Mouse (Mus musculus): Measurements from ENCODE around the gene Ptprk. TPM values are rescaled to one million over a fixed set of nuclear protein-coding genes. Genes with fewer than 3 reads are reported as not detected.

The Ptprk gene
- polyA plus RNA-seq, 1 experiment = 17.7 TPM

DNA sequence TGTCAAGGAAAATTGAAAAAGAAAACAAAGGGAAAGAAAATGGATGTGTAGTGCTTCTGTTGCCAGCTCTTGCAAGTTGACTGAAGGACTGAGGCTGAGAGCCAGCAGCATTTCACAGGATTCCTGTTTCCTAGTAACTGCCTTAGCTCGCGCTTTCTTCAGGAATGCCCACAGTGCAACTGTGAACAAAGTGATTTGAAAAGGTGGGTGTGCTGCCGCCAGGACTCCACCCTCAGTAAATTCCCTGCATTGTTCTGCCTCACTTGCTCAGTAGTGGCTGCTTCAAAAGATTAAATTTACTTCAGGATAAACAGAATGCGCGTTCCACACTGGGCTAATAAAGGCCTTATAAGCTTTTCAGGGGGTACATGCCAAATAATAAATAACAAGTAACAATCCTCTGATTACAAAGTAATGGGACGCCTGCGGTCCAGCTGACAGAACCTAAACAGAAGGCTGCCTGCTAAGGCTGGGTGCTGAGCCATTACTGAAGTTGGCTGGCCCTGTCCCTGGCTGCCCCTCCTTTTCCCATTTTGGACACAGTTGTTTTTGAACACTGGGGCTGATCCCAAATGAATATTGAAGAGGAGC, 418.7 kb downstream of the Ptprk start:
- Histone ChIP-seq H3K4me3 (replicated peaks; ENCODE audit: insufficient read depth, low read depth, low read length) (no peak overlapping the region), H3K27ac (ENCODE audit: insufficient read depth, low read length) (peak overlapping the region; percentile 85; the same call in 1 of the 2 replicates), H3K4me1 (ENCODE audit: control insufficient read depth, insufficient read depth, low read length) (peaks cover 12% of the 10 kb centered on the region), H3K27me3 (ENCODE audit: control insufficient read depth, insufficient read depth, low read length) (no peaks in the 10 kb centered on the region)
- peak; percentile 37 to 54 for DNase-seq
- 36% methylated on average over 7 of the region's 7 CpGs for WGBS
- no peak for TF ChIP-seq POLR2A (IDR thresholded peaks at IDR 0.05; ENCODE audit: borderline replicate concordance, insufficient read depth, low read length)
- no peak for TF ChIP-seq CTCF (IDR thresholded peaks at IDR 0.05; ENCODE audit: borderline replicate concordance, insufficient read depth, low read depth, low read length)

GRCm38 (mm10) chr10:28497791-28498190, 423.2 kb downstream of the Ptprk start:
- DNase-seq = no peak
- WGBS = 82% methylated on average over 1 of the region's 1 CpGs
- no peak for TF ChIP-seq CTCF (IDR thresholded peaks at IDR 0.05; ENCODE audit: borderline replicate concordance, insufficient read depth, low read depth, low read length)
- no peak for TF ChIP-seq POLR2A (IDR thresholded peaks at IDR 0.05; ENCODE audit: borderline replicate concordance, insufficient read depth, low read length)
- H3K27ac ChIP-seq (ENCODE audit: insufficient read depth, low read length) = no peak overlapping the region
- H3K4me1 ChIP-seq (ENCODE audit: control insufficient read depth, insufficient read depth, low read length) = peaks cover 11% of the 10 kb centered on the region
- H3K4me3 ChIP-seq (replicated peaks; ENCODE audit: insufficient read depth, low read depth, low read length) = no peak overlapping the region
- no peaks in the 10 kb centered on the region for H3K27me3 ChIP-seq (ENCODE audit: control insufficient read depth, insufficient read depth, low read length)

GRCm38 (mm10) chr10:28498504-28498903, 423.9 kb downstream of the Ptprk start:
- Histone ChIP-seq H3K4me3 (replicated peaks; ENCODE audit: insufficient read depth, low read depth, low read length) (no peak overlapping the region), H3K27me3 (ENCODE audit: control insufficient read depth, insufficient read depth, low read length) (no peaks in the 10 kb centered on the region), H3K4me1 (ENCODE audit: control insufficient read depth, insufficient read depth, low read length) (peaks cover 5% of the 10 kb centered on the region; the same call in 1 of the 2 replicates), H3K27ac (ENCODE audit: insufficient read depth, low read length) (no peak overlapping the region)
- 95% methylated on average over 3 of the region's 3 CpGs for WGBS
- no peak for DNase-seq
- TF ChIP-seq CTCF (IDR thresholded peaks at IDR 0.05; ENCODE audit: borderline replicate concordance, insufficient read depth, low read depth, low read length) (no peak), POLR2A (IDR thresholded peaks at IDR 0.05; ENCODE audit: borderline replicate concordance, insufficient read depth, low read length) (no peak)

- Histone ChIP-seq H3K4me1 (ENCODE audit: control insufficient read depth, insufficient read depth, low read length) (no peaks in the 10 kb centered on the region; the same call in 1 of the 2 replicates), H3K4me3 (replicated peaks; ENCODE audit: insufficient read depth, low read depth, low read length) (no peak overlapping the region), H3K27ac (ENCODE audit: insufficient read depth, low read length) (no peak overlapping the region), H3K27me3 (ENCODE audit: control insufficient read depth, insufficient read depth, low read length) (no peaks in the 10 kb centered on the region)
- TF ChIP-seq CTCF (IDR thresholded peaks at IDR 0.05; ENCODE audit: borderline replicate concordance, insufficient read depth, low read depth, low read length) (no peak), POLR2A (IDR thresholded peaks at IDR 0.05; ENCODE audit: borderline replicate concordance, insufficient read depth, low read length) (no peak)
- DNase-seq = no peak
- 85% methylated on average over 2 of the region's 2 CpGs for WGBS
These were observed 439.0 kb downstream of the Ptprk start for GRCm38 (mm10) chr10:28513601-28514000.

DNA sequence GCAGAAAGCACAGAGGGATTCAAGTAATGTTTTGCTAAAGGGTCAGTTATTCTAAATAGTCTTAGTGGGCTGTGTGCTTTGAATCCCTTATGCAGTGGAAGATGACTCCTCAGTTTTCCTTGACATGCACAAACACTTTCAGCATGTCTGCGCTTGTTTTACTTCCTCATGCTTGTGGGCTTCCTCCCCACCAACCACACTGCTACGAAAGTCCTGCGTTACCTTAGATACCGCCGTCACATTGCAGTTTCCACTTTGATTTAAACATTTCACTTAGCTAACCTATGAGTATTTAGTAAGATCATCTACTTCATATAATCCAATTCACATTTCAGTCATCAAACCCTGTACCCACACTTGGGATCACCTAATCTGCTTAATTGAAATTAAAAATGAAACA, 441.5 kb downstream of the Ptprk start:
- Histone ChIP-seq H3K4me3 (replicated peaks; ENCODE audit: insufficient read depth, low read depth, low read length) (no peak overlapping the region), H3K27me3 (ENCODE audit: control insufficient read depth, insufficient read depth, low read length) (no peaks in the 10 kb centered on the region), H3K4me1 (ENCODE audit: control insufficient read depth, insufficient read depth, low read length) (no peaks in the 10 kb centered on the region; the same call in 1 of the 2 replicates), H3K27ac (ENCODE audit: insufficient read depth, low read length) (no peak overlapping the region)
- no peak for TF ChIP-seq CTCF (IDR thresholded peaks at IDR 0.05; ENCODE audit: borderline replicate concordance, insufficient read depth, low read depth, low read length)
- no peak for TF ChIP-seq POLR2A (IDR thresholded peaks at IDR 0.05; ENCODE audit: borderline replicate concordance, insufficient read depth, low read length)
- 99% methylated on average over 5 of the region's 5 CpGs for WGBS
- no peak for DNase-seq

- WGBS = 82% methylated on average over 3 of the region's 3 CpGs
- TF ChIP-seq POLR2A (IDR thresholded peaks at IDR 0.05; ENCODE audit: borderline replicate concordance, insufficient read depth, low read length) (no peak), CTCF (IDR thresholded peaks at IDR 0.05; ENCODE audit: borderline replicate concordance, insufficient read depth, low read depth, low read length) (no peak)
- Histone ChIP-seq H3K27ac (ENCODE audit: insufficient read depth, low read length) (no peak overlapping the region), H3K27me3 (ENCODE audit: control insufficient read depth, insufficient read depth, low read length) (no peaks in the 10 kb centered on the region), H3K4me3 (replicated peaks; ENCODE audit: insufficient read depth, low read depth, low read length) (no peak overlapping the region), H3K4me1 (ENCODE audit: control insufficient read depth, insufficient read depth, low read length) (no peaks in the 10 kb centered on the region; the same call in 1 of the 2 replicates)
- no peak for DNase-seq
These were observed 443.7 kb downstream of the Ptprk start for GRCm38 (mm10) chr10:28518297-28518696.

GRCm38 (mm10) chr10:28519861-28520260, 445.2 kb downstream of the Ptprk start:
- no peaks in the 10 kb centered on the region; the same call in 1 of the 2 replicates for H3K4me1 ChIP-seq (ENCODE audit: control insufficient read depth, insufficient read depth, low read length)
- H3K27me3 ChIP-seq (ENCODE audit: control insufficient read depth, insufficient read depth, low read length) = no peaks in the 10 kb centered on the region
- TF ChIP-seq POLR2A (IDR thresholded peaks at IDR 0.05; ENCODE audit: borderline replicate concordance, insufficient read depth, low read length) = no peak
- TF ChIP-seq CTCF (IDR thresholded peaks at IDR 0.05; ENCODE audit: borderline replicate concordance, insufficient read depth, low read depth, low read length) = no peak
- H3K27ac ChIP-seq (ENCODE audit: insufficient read depth, low read length) = no peak overlapping the region
- DNase-seq = no peak
- H3K4me3 ChIP-seq (replicated peaks; ENCODE audit: insufficient read depth, low read depth, low read length) = no peak overlapping the region
- 91% methylated on average over 1 of the region's 1 CpGs for WGBS

- H3K27me3 ChIP-seq (ENCODE audit: control insufficient read depth, insufficient read depth, low read length) = no peaks in the 10 kb centered on the region
- no peak overlapping the region for H3K27ac ChIP-seq (ENCODE audit: insufficient read depth, low read length)
- DNase-seq = no peak
- H3K4me1 ChIP-seq (ENCODE audit: control insufficient read depth, insufficient read depth, low read length) = no peaks in the 10 kb centered on the region
- WGBS = 57% methylated on average over 14 of the region's 14 CpGs
- no peak overlapping the region for H3K4me3 ChIP-seq (replicated peaks; ENCODE audit: insufficient read depth, low read depth, low read length)
- TF ChIP-seq POLR2A (IDR thresholded peaks at IDR 0.05; ENCODE audit: borderline replicate concordance, insufficient read depth, low read length) = no peak
- TF ChIP-seq CTCF (IDR thresholded peaks at IDR 0.05; ENCODE audit: borderline replicate concordance, insufficient read depth, low read depth, low read length) = no peak
These were observed 449.5 kb downstream of the Ptprk start for GRCm38 (mm10) chr10:28523992-28524735.

Data from cerebellum, adult 2 months (tissue).